Mouse (Mus musculus): ENCODE results near the gene Sbf2. TPM values are rescaled to one million over a fixed set of nuclear protein-coding genes. Genes with fewer than 3 reads are reported as not detected.
"Not testable (repeated sequence)": the region's sequence is repeated elsewhere in the genome, so short reads cannot be mapped to it uniquely, and the experiment has no call there.

The Sbf2 gene
- polyA plus RNA-seq, 1 experiment from 2014 or later, result 31.6 TPM

DNA sequence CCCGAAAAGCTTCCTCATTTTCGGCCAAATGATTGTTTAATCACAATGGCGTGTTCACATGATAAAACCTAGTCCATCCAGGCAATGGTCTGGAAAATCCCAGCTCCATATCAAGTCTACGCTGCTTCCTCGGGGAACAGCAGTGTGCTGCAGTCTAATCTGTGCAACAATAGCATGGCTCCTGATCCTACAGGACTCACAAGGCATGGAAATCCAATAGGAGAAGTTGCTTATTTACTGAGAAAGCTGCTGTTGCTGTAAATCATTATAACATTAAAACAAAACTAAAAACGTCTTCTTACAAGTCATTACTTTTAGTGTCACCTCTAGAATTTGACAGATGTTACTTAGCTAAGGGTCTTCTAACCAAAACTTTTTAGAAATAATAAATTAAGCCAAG, 143.7 kb downstream of the Sbf2 start:
- no peaks in the 10 kb centered on the region for H3K9me3 ChIP-seq
- H3K27ac ChIP-seq, result no peak overlapping the region
- H3K27me3 ChIP-seq, result no peaks in the 10 kb centered on the region
- no peak overlapping the region for H3K4me3 ChIP-seq
- no peaks in the 10 kb centered on the region for H3K36me3 ChIP-seq
- WGBS, result 87% methylated on average over 6 of the region's 6 CpGs
- no peak overlapping the region for H3K9ac ChIP-seq
- no peak for ATAC-seq (ENCODE audit: insufficient number of reproducible peaks, insufficient read depth, low FRiP score, low TSS enrichment, low read depth)
- no peak overlapping the region for H3K4me2 ChIP-seq
- no peaks in the 10 kb centered on the region for H3K4me1 ChIP-seq

DNA sequence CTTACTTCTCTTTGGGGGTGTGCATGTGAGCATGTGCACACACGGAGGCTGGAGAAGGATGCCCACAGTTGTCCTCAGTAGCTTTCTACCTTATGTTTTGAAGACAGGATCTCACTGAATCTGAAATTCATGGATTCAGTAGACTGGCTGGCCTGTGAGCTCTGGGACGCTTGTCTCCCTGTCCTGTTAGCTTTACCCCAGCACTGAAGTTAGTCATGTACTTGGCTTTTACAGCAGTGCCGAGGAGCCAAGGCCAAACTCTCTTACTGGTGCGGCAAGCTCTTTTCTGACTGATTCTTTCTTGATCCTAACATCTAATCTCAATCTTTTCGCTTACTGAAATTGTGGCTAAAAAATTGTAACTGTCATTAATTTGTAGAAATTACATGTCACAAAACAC, 151.3 kb downstream of the Sbf2 start:
- Histone ChIP-seq H3K27me3 (no peaks in the 10 kb centered on the region), H3K9me3 (no peaks in the 10 kb centered on the region), H3K4me3 (no peak overlapping the region), H3K36me3 (no peaks in the 10 kb centered on the region), H3K9ac (no peak overlapping the region), H3K4me1 (no peaks in the 10 kb centered on the region), H3K27ac (no peak overlapping the region), H3K4me2 (no peak overlapping the region)
- no peak for ATAC-seq (ENCODE audit: insufficient number of reproducible peaks, insufficient read depth, low FRiP score, low TSS enrichment, low read depth)
- WGBS, result 87% methylated on average over 5 of the region's 5 CpGs

DNA sequence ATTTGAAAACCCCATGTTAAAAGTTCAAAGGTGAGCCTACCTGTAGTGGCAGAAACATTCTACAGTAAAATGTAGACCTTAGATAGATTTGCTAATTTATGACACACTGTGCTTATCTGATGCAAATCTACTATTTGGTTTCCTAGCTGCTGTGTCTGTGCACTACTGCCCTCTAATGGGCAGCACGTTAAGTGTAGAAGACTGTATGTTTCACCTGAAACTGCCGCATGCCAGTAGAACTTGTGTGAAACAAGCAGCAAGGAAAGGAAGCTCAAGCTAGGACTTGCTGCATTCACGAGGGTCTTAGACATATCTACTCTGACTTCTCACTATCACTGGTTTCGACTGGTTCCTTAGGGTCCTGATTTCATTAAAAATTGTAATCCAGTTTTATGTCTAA, 182.4 kb downstream of the Sbf2 start:
- H3K4me1 ChIP-seq, result no peaks in the 10 kb centered on the region
- no peak for ATAC-seq (ENCODE audit: insufficient number of reproducible peaks, insufficient read depth, low FRiP score, low TSS enrichment, low read depth)
- H3K4me2 ChIP-seq, result no peak overlapping the region
- H3K9me3 ChIP-seq, result no peaks in the 10 kb centered on the region
- H3K9ac ChIP-seq, result no peak overlapping the region
- H3K27me3 ChIP-seq, result no peaks in the 10 kb centered on the region
- no peak overlapping the region for H3K27ac ChIP-seq
- peaks cover 11% of the 10 kb centered on the region for H3K36me3 ChIP-seq
- H3K4me3 ChIP-seq, result no peak overlapping the region
- WGBS, result 17% methylated on average over 4 of the region's 4 CpGs

- 100% methylated on average over 1 of the region's 1 CpGs for WGBS
- Histone ChIP-seq H3K9me3 (no peaks in the 10 kb centered on the region), H3K4me3 (no peak overlapping the region), H3K27ac (no peak overlapping the region), H3K36me3 (peaks cover 16% of the 10 kb centered on the region), H3K4me2 (no peak overlapping the region), H3K27me3 (no peaks in the 10 kb centered on the region), H3K9ac (no peak overlapping the region), H3K4me1 (no peaks in the 10 kb centered on the region)
- no peak for ATAC-seq (ENCODE audit: insufficient number of reproducible peaks, insufficient read depth, low FRiP score, low TSS enrichment, low read depth)
These were observed 198.4 kb downstream of the Sbf2 start for GRCm38 (mm10) chr7:110416318-110416717.

GRCm38 (mm10) chr7:110414276-110414675, 200.4 kb downstream of the Sbf2 start:
- Histone ChIP-seq H3K4me2 (no peak overlapping the region), H3K9me3 (no peaks in the 10 kb centered on the region), H3K27ac (no peak overlapping the region), H3K4me1 (no peaks in the 10 kb centered on the region), H3K27me3 (no peaks in the 10 kb centered on the region), H3K9ac (no peak overlapping the region), H3K36me3 (peaks cover 13% of the 10 kb centered on the region), H3K4me3 (no peak overlapping the region)
- no peak for ATAC-seq (ENCODE audit: insufficient number of reproducible peaks, insufficient read depth, low FRiP score, low TSS enrichment, low read depth)
- 86% methylated on average over 5 of the region's 5 CpGs for WGBS

GRCm38 (mm10) chr7:110402092-110402491, 212.6 kb downstream of the Sbf2 start:
- Histone ChIP-seq H3K9me3 (no peaks in the 10 kb centered on the region), H3K4me1 (0 out of 2 replicates have a peak, but pooled peaks cover 6% of the 10 kb centered on the region), H3K27ac (no peak overlapping the region), H3K4me2 (no peak overlapping the region), H3K36me3 (peaks cover 13% of the 10 kb centered on the region), H3K9ac (no peak overlapping the region), H3K27me3 (no peaks in the 10 kb centered on the region), H3K4me3 (no peak overlapping the region)
- 34% methylated on average over 1 of the region's 1 CpGs for WGBS
- no peak for ATAC-seq (ENCODE audit: insufficient number of reproducible peaks, insufficient read depth, low FRiP score, low TSS enrichment, low read depth)

DNA sequence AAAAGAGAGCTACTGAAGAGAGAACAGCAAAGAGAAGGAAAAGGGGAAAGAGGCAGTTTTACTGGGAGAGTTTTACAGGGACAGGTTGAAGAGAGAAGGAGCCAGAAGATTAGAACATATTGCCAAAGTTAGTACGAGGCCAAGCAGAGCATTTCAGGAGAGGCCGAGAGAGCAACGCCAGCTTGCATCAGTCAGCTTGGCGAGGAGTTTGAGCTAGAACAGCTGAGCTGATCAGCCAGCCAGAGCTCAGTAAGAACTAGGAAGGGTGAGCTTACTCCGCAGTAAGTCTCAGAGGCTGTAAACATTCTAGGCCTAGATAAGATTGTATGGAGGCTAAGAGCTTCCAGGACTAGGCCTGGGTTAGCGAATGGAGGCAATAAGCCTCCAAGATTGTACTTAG, 222.1 kb downstream of the Sbf2 start:
- H3K9me3 ChIP-seq, result no peaks in the 10 kb centered on the region
- no peak overlapping the region for H3K27ac ChIP-seq
- peaks cover 5% of the 10 kb centered on the region; the same call in 1 of the 2 replicates for H3K36me3 ChIP-seq
- no peaks in the 10 kb centered on the region for H3K27me3 ChIP-seq
- H3K4me3 ChIP-seq, result no peak overlapping the region
- H3K4me2 ChIP-seq, result no peak overlapping the region
- WGBS, result 89% methylated on average over 6 of the region's 6 CpGs
- H3K9ac ChIP-seq, result no peak overlapping the region
- ATAC-seq (ENCODE audit: insufficient number of reproducible peaks, insufficient read depth, low FRiP score, low TSS enrichment, low read depth), result no peak
- peaks cover 3% of the 10 kb centered on the region; the same call in 1 of the 2 replicates for H3K4me1 ChIP-seq

DNA sequence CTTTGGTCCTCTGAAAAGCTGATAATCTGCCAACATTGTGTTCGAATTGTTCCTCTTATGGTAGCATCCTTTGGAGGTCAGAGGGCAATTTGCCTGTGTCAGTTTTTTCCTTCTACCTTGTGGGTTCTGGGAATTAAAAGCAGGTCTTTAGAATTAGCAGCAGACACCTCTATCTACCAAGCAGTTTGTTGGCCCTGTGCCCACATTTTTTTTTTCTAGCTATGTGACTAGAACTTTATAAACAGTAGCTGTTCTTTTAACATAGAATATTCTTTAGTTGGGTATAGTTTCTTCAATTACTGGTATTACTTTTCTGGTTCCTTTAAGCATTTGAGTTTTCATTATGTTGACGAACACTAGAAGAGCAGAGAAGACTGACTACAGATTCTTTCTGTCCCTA, 223.1 kb downstream of the Sbf2 start:
- Histone ChIP-seq H3K27ac (no peak overlapping the region), H3K9me3 (no peaks in the 10 kb centered on the region), H3K4me3 (no peak overlapping the region), H3K36me3 (no peaks in the 10 kb centered on the region), H3K4me2 (no peak overlapping the region), H3K27me3 (no peaks in the 10 kb centered on the region), H3K4me1 (peaks cover 4% of the 10 kb centered on the region; the same call in 1 of the 2 replicates), H3K9ac (no peak overlapping the region)
- 72% methylated on average over 2 of the region's 2 CpGs for WGBS
- no peak for ATAC-seq (ENCODE audit: insufficient number of reproducible peaks, insufficient read depth, low FRiP score, low TSS enrichment, low read depth)

GRCm38 (mm10) chr7:110388889-110389288, 225.8 kb downstream of the Sbf2 start:
- not testable (repeated sequence) for H3K4me2 ChIP-seq; H3K9ac ChIP-seq; ATAC-seq (ENCODE audit: insufficient number of reproducible peaks, insufficient read depth, low FRiP score, low TSS enrichment, low read depth); H3K27me3 ChIP-seq; H3K36me3 ChIP-seq; H3K4me1 ChIP-seq; H3K27ac ChIP-seq; H3K4me3 ChIP-seq; H3K9me3 ChIP-seq
- 58% methylated on average over 2 of the region's 2 CpGs for WGBS

DNA sequence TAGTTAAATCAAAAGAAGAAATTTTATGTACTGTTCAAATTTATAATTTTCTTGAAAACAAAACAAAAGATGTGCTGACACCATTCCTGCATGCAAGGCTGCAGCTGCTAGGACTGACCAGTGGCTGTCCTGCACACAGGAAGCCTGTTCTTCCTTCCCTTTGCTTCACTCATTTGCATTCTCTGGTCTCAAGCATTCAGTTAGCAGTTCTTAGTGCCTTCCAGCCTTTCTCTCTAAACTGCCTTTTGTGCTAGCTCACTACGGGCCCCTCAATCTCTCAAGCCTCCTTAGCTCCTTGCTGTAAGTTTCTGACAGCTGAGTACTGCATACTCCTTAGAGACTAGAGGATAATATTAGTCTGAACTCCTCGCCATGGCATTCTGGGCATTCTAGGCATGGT, 227.2 kb downstream of the Sbf2 start:
- H3K9me3 ChIP-seq, result no peaks in the 10 kb centered on the region
- WGBS, result 42% methylated on average over 2 of the region's 2 CpGs
- H3K4me2 ChIP-seq, result no peak overlapping the region
- ATAC-seq (ENCODE audit: insufficient number of reproducible peaks, insufficient read depth, low FRiP score, low TSS enrichment, low read depth), result no peak
- H3K4me1 ChIP-seq, result peaks cover 4% of the 10 kb centered on the region; the same call in 1 of the 2 replicates
- no peak overlapping the region for H3K27ac ChIP-seq
- no peak overlapping the region for H3K9ac ChIP-seq
- H3K36me3 ChIP-seq, result no peaks in the 10 kb centered on the region
- H3K4me3 ChIP-seq, result no peak overlapping the region
- no peaks in the 10 kb centered on the region for H3K27me3 ChIP-seq

- Histone ChIP-seq H3K27ac (no peak overlapping the region), H3K27me3 (no peaks in the 10 kb centered on the region), H3K4me3 (no peak overlapping the region), H3K4me1 (peaks cover 4% of the 10 kb centered on the region; the same call in 1 of the 2 replicates), H3K9me3 (no peaks in the 10 kb centered on the region), H3K36me3 (no peaks in the 10 kb centered on the region), H3K4me2 (no peak overlapping the region), H3K9ac (no peak overlapping the region)
- WGBS, result 87% methylated on average over 1 of the region's 1 CpGs
- ATAC-seq (ENCODE audit: insufficient number of reproducible peaks, insufficient read depth, low FRiP score, low TSS enrichment, low read depth), result no peak
These were observed 229.2 kb downstream of the Sbf2 start for GRCm38 (mm10) chr7:110385482-110385881.

DNA sequence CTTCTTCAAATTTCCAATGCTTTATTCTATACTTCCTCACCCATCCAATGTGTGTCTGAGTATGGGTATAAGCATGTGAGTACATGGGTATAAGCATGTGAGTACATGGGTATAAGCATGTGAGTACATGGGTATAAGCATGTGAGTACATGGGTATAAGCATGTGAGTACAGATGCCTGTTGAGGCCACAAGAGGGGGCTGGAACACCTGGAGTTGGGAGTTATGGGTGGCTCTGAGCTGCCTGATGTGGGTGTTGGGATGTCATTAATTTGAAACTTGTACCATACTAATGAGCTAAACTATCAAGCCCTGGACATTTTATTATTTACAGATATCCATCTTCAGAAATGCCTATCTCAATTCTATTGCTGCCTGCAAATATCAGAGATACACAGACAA, 230.4 kb downstream of the Sbf2 start:
- Histone ChIP-seq H3K4me2 (no peak overlapping the region), H3K27ac (no peak overlapping the region), H3K4me3 (no peak overlapping the region), H3K27me3 (no peaks in the 10 kb centered on the region), H3K4me1 (peaks cover 4% of the 10 kb centered on the region; the same call in 1 of the 2 replicates), H3K9ac (no peak overlapping the region), H3K36me3 (no peaks in the 10 kb centered on the region), H3K9me3 (no peaks in the 10 kb centered on the region)
- no peak for ATAC-seq (ENCODE audit: insufficient number of reproducible peaks, insufficient read depth, low FRiP score, low TSS enrichment, low read depth)

- no peak for ATAC-seq (ENCODE audit: insufficient number of reproducible peaks, insufficient read depth, low FRiP score, low TSS enrichment, low read depth)
- no peak overlapping the region for H3K4me2 ChIP-seq
- no peaks in the 10 kb centered on the region; the same call in 1 of the 2 replicates for H3K36me3 ChIP-seq
- no peak overlapping the region for H3K27ac ChIP-seq
- 90% methylated on average over 3 of the region's 3 CpGs for WGBS
- H3K9ac ChIP-seq, result no peak overlapping the region
- no peaks in the 10 kb centered on the region for H3K4me1 ChIP-seq
- no peaks in the 10 kb centered on the region for H3K27me3 ChIP-seq
- H3K4me3 ChIP-seq, result no peak overlapping the region
- no peaks in the 10 kb centered on the region for H3K9me3 ChIP-seq
These were observed 233.1 kb downstream of the Sbf2 start for GRCm38 (mm10) chr7:110381625-110382024.

Data from embryonic facial prominence, embryonic 13.5 days (tissue).